Mouse (Mus musculus) adrenal gland, postnatal 14 days (tissue): Measurements from ENCODE around the gene Spon2. TPM values are rescaled to one million over a fixed set of nuclear protein-coding genes. Genes with fewer than 3 reads are reported as not detected.

ENCODE experiments used
- DNase-seq: peaks from one replicate; pipeline ENCODE4 v3.0.0; 2021; ENCODE audit warnings: mixed read lengths
- total RNA-seq: library from RNA; stranded (reverse); gene quantifications from 2 replicates; pipeline ENCODE4 v1.2.3, GENCODE M21; 2021

Gene Spon2
- total RNA-seq, 1 experiment from 2014 or later = 2.5 TPM

GRCm38 (mm10) chr5:33217663-33218062 lies 592 bp downstream of the Spon2 start:
- DNase-seq = no peak

GRCm38 (mm10) chr5:33214723-33215122 lies 3.5 kb downstream of the Spon2 start:
- DNase-seq = peak; percentile 29

GRCm38 (mm10) chr5:33211254-33211653 lies 7.0 kb downstream of the Spon2 start:
- DNase-seq = no peak

- DNase-seq = no peak
These were observed 7.7 kb downstream of the Spon2 start for GRCm38 (mm10) chr5:33210515-33210914.

- DNase-seq = no peak
These were observed 9.6 kb downstream of the Spon2 start for GRCm38 (mm10) chr5:33208533-33209245.

GRCm38 (mm10) chr5:33207136-33207535 lies 11.1 kb downstream of the Spon2 start:
- DNase-seq = no peak

- no peak for DNase-seq
These were observed 11.9 kb downstream of the Spon2 start for GRCm38 (mm10) chr5:33206328-33206727.

- DNase-seq = no peak
These were observed 14.0 kb downstream of the Spon2 start for GRCm38 (mm10) chr5:33204284-33204683.

- peak; percentile 85 for DNase-seq
These were observed 14.5 kb downstream of the Spon2 start for GRCm38 (mm10) chr5:33203691-33204242.

GRCm38 (mm10) chr5:33203171-33203565 lies 15.1 kb downstream of the Spon2 start:
- no peak for DNase-seq

- DNase-seq = no peak
These were observed 15.6 kb downstream of the Spon2 start for GRCm38 (mm10) chr5:33202516-33203170.

GRCm38 (mm10) chr5:33201697-33202096 lies 16.6 kb downstream of the Spon2 start:
- no peak for DNase-seq

GRCm38 (mm10) chr5:33200071-33200470 lies 18.2 kb downstream of the Spon2 start:
- DNase-seq = no peak

GRCm38 (mm10) chr5:33195246-33195852 lies 22.9 kb downstream of the Spon2 start:
- no peak for DNase-seq

- DNase-seq = peak; percentile 16
These were observed 24.7 kb downstream of the Spon2 start for GRCm38 (mm10) chr5:33193567-33193966.

Other genes starting within 250 kb of the Spon2 start
- 162 and 166 TPM in 2 replicates for gene Ywhah, start 199.6 kb downstream of the Spon2 start, total RNA-seq
- 0.11 TPM in 1 of 2 replicates, not detected in the other for gene Slc5a1, start 114.2 kb downstream of the Spon2 start, total RNA-seq
- gene Ctbp1, start 56.5 kb upstream of the Spon2 start, total RNA-seq = 188 and 195 TPM in 2 replicates
- gene Maea, start 117.1 kb upstream of the Spon2 start, total RNA-seq = 88.2 and 94.6 TPM in 2 replicates
- gene Uvssa, start 160.1 kb upstream of the Spon2 start, total RNA-seq = 8.0 and 9.4 TPM in 2 replicates
- not detected in 2 replicates for gene Nkx1-1, start 215.5 kb upstream of the Spon2 start, total RNA-seq